ENCODE assay signal across 8 mouse cellular contexts in genomic region chr7:43580526-43580925, GRCm38 (mm10). TPM values are rescaled to one million over a fixed set of nuclear protein-coding genes. Genes with fewer than 3 reads are reported as not detected.
DNase-seq lines count a peak whose midpoint lies in the region; ATAC-seq and TF ChIP-seq lines count a peak whose summit lies in the region.

No protein-coding gene starts in this region.

- peak overlapping the region; percentile 74 for H3K9ac ChIP-seq in kidney, postnatal 0 days (ENCODE audit: low read depth, low read length)
- H3K9ac ChIP-seq in heart, embryonic 16.5 days (ENCODE audit: low read length), result peak overlapping the region; percentile 68
- peak overlapping the region; percentile 71; the same call in 1 of the 2 replicates for H3K9ac ChIP-seq in liver, embryonic 13.5 days

- no peak for DNase-seq in kidney, postnatal 0 days (ENCODE audit: low spot score)
- no peak for DNase-seq in kidney, postnatal 14 days
- no peak for DNase-seq in liver, embryonic 13.5 days
- no peak for DNase-seq in spleen, adult 12 weeks (ENCODE audit: low spot score)
- no peak for DNase-seq in thymus, postnatal 10 days (ENCODE audit: low spot score in 2 of 2)

- peak overlapping the region; percentile 56 for H3K4me3 ChIP-seq in kidney, postnatal 0 days (replicated peaks; ENCODE audit: low read depth, low read length)
- H3K4me3 ChIP-seq in brown adipose tissue, adult 24 weeks (ENCODE audit: insufficient read depth, low read depth, low read length), result peak overlapping the region; percentile 80; the same call in 1 of the 2 replicates
- H3K4me3 ChIP-seq in heart, embryonic 16.5 days (ENCODE audit: low read length), result peak overlapping the region; percentile 61
- peak overlapping the region; percentile 75 for H3K4me3 ChIP-seq in liver, embryonic 13.5 days (replicated peaks)

- H3K4me1 ChIP-seq in kidney, postnatal 0 days (replicated peaks; ENCODE audit: insufficient read depth, low read length), result 0 out of 2 replicates have a peak, but pooled peaks cover 6% of the 10 kb centered on the region
- H3K4me1 ChIP-seq in brown adipose tissue, adult 24 weeks (ENCODE audit: control insufficient read depth, insufficient read depth, insufficient read length, low read length), result peaks cover 4% of the 10 kb centered on the region
- H3K4me1 ChIP-seq in heart, embryonic 16.5 days (ENCODE audit: control insufficient read depth, insufficient read depth, low read length), result peaks cover 7% of the 10 kb centered on the region
- H3K4me1 ChIP-seq in liver, embryonic 13.5 days (replicated peaks), result peaks cover 16% of the 10 kb centered on the region

- no peak for ATAC-seq in kidney, postnatal 0 days (replicated peaks; ENCODE audit: low FRiP score, low read depth)
- no peak for ATAC-seq in heart, embryonic 16.5 days (replicated peaks; ENCODE audit: extremely low read depth, insufficient read depth, low FRiP score)
- no peak for ATAC-seq in liver, embryonic 13.5 days (ENCODE audit: low read depth)
- ATAC-seq in granulocyte monocyte progenitor cell, adult 5-6 weeks (replicated peaks; ENCODE audit: poor library complexity, severe bottlenecking), result no peak

- no peaks in the 10 kb centered on the region for H3K9me3 ChIP-seq in kidney, postnatal 0 days (replicated peaks; ENCODE audit: low read length)
- no peaks in the 10 kb centered on the region for H3K9me3 ChIP-seq in heart, embryonic 16.5 days (replicated peaks; ENCODE audit: control insufficient read depth, low read length)
- H3K9me3 ChIP-seq in liver, embryonic 13.5 days (replicated peaks), result no peaks in the 10 kb centered on the region

- peaks cover 16% of the 10 kb centered on the region for H3K36me3 ChIP-seq in kidney, postnatal 0 days (ENCODE audit: insufficient read depth, low read length)
- peaks cover 16% of the 10 kb centered on the region for H3K36me3 ChIP-seq in heart, embryonic 16.5 days (ENCODE audit: control insufficient read depth, insufficient read depth)
- peaks cover 15% of the 10 kb centered on the region for H3K36me3 ChIP-seq in liver, embryonic 13.5 days

- peak overlapping the region; percentile 65 for H3K4me2 ChIP-seq in kidney, postnatal 0 days (ENCODE audit: low read length)
- H3K4me2 ChIP-seq in heart, embryonic 16.5 days (ENCODE audit: low read depth, low read length), result peak overlapping the region; percentile 89
- peak overlapping the region; percentile 83 for H3K4me2 ChIP-seq in liver, embryonic 13.5 days

- peak overlapping the region; percentile 85; the same call in 1 of the 2 replicates for H3K27ac ChIP-seq in kidney, postnatal 0 days
- H3K27ac ChIP-seq in brown adipose tissue, adult 24 weeks (replicated peaks; ENCODE audit: low read depth, low read length), result no peak overlapping the region
- peak overlapping the region; percentile 87; the same call in 1 of the 2 replicates for H3K27ac ChIP-seq in heart, embryonic 16.5 days (ENCODE audit: low read length)
- no peak overlapping the region for H3K27ac ChIP-seq in liver, embryonic 13.5 days

- TF ChIP-seq CTCF in kidney, postnatal 0 days (IDR thresholded peaks at IDR 0.05; ENCODE audit: low read depth), result no peak

- no peaks in the 10 kb centered on the region for H3K27me3 ChIP-seq in kidney, postnatal 0 days (ENCODE audit: insufficient read depth, low read length)
- H3K27me3 ChIP-seq in heart, embryonic 16.5 days (ENCODE audit: control insufficient read depth, insufficient read depth, low read length), result no peaks in the 10 kb centered on the region
- H3K27me3 ChIP-seq in liver, embryonic 13.5 days, result no peaks in the 10 kb centered on the region

- 47% methylated on average over 5 of the region's 5 CpGs for WGBS in kidney, postnatal 0 days
- 64% methylated on average over 5 of the region's 5 CpGs for WGBS in heart, embryonic 16.5 days
- WGBS in liver, embryonic 13.5 days (ENCODE audit: insufficient replicate concordance), result 70% methylated on average over 5 of the region's 5 CpGs

RNA-seq across cellular contexts. Expression of gene Zfp719, which starts 1.1 kb away (rescaled TPM):
- polyA plus RNA-seq in kidney, postnatal 0 days (2015; fragmentation: Nextera tagmentation; extraction: Ambion mirVana), result 7.8 and 9.3 TPM in 2 replicates
- polyA plus RNA-seq in brown adipose tissue, adult 24 weeks (2012; ENCODE audit: insufficient read depth, insufficient read length, missing spikeins), result 2.9 and 4.4 TPM in 2 replicates
- 7.4 TPM in 2 replicates for polyA plus RNA-seq in heart, embryonic 16.5 days (2015; fragmentation: Nextera tagmentation; extraction: Ambion mirVana)
- 2.0 and 2.7 TPM in 2 replicates for polyA plus RNA-seq in liver, embryonic 13.5 days (2015; fragmentation: Nextera tagmentation; extraction: Ambion mirVana)
- 9.9 and 19.2 TPM in 2 replicates for total RNA-seq in granulocyte monocyte progenitor cell, adult 5-6 weeks (2014; fragmentation: Nextera tagmentation)
- total RNA-seq in granulocyte monocyte progenitor cell, adult 5-6 weeks (2017), result 7.8 and 10.8 TPM in 2 replicates

RNA-seq across cellular contexts. Expression of gene Zfp658, which starts 18.5 kb away (rescaled TPM):
- 1.8 and 2.1 TPM in 2 replicates for polyA plus RNA-seq in kidney, postnatal 0 days (2015; fragmentation: Nextera tagmentation; extraction: Ambion mirVana)
- 0.79 and 0.88 TPM in 2 replicates for polyA plus RNA-seq in brown adipose tissue, adult 24 weeks (2012; ENCODE audit: insufficient read depth, insufficient read length, missing spikeins)
- polyA plus RNA-seq in heart, embryonic 16.5 days (2015; fragmentation: Nextera tagmentation; extraction: Ambion mirVana), result 1.3 and 2.0 TPM in 2 replicates
- polyA plus RNA-seq in liver, embryonic 13.5 days (2015; fragmentation: Nextera tagmentation; extraction: Ambion mirVana), result 0.20 and 0.27 TPM in 2 replicates
- 1.7 and 1.9 TPM in 2 replicates for total RNA-seq in granulocyte monocyte progenitor cell, adult 5-6 weeks (2014; fragmentation: Nextera tagmentation)
- 0.98 and 1.5 TPM in 2 replicates for total RNA-seq in granulocyte monocyte progenitor cell, adult 5-6 weeks (2017)

RNA-seq across cellular contexts. Expression of gene Zfp819, which starts 26.4 kb away (rescaled TPM):
- 0.08 TPM in 1 of 2 replicates, not detected in the other for polyA plus RNA-seq in kidney, postnatal 0 days (2015; fragmentation: Nextera tagmentation; extraction: Ambion mirVana)
- polyA plus RNA-seq in brown adipose tissue, adult 24 weeks (2012; ENCODE audit: insufficient read depth, insufficient read length, missing spikeins), result not detected in 2 replicates
- not detected in 2 replicates for polyA plus RNA-seq in heart, embryonic 16.5 days (2015; fragmentation: Nextera tagmentation; extraction: Ambion mirVana)
- polyA plus RNA-seq in liver, embryonic 13.5 days (2015; fragmentation: Nextera tagmentation; extraction: Ambion mirVana), result 0.08 TPM in 1 of 2 replicates, not detected in the other
- 1.4 TPM in 1 of 2 replicates, not detected in the other for total RNA-seq in granulocyte monocyte progenitor cell, adult 5-6 weeks (2014; fragmentation: Nextera tagmentation)
- total RNA-seq in granulocyte monocyte progenitor cell, adult 5-6 weeks (2017), result 0.17 and 0.98 TPM in 2 replicates

RNA-seq across cellular contexts. Expression of gene Cd33, which starts 36.3 kb away (rescaled TPM):
- polyA plus RNA-seq in kidney, postnatal 0 days (2015; fragmentation: Nextera tagmentation; extraction: Ambion mirVana), result 0.75 and 1.2 TPM in 2 replicates
- 1.4 and 5.5 TPM in 2 replicates for polyA plus RNA-seq in brown adipose tissue, adult 24 weeks (2012; ENCODE audit: insufficient read depth, insufficient read length, missing spikeins)
- 0.51 and 0.85 TPM in 2 replicates for polyA plus RNA-seq in heart, embryonic 16.5 days (2015; fragmentation: Nextera tagmentation; extraction: Ambion mirVana)
- polyA plus RNA-seq in liver, embryonic 13.5 days (2015; fragmentation: Nextera tagmentation; extraction: Ambion mirVana), result 1.3 TPM in 2 replicates
- 4.0 and 5.7 TPM in 2 replicates for total RNA-seq in granulocyte monocyte progenitor cell, adult 5-6 weeks (2014; fragmentation: Nextera tagmentation)
- total RNA-seq in granulocyte monocyte progenitor cell, adult 5-6 weeks (2017), result 2.9 and 4.1 TPM in 2 replicates

RNA-seq across cellular contexts. Expression of gene Ceacam18, which starts 54.0 kb away (rescaled TPM):
- not detected in 2 replicates for polyA plus RNA-seq in kidney, postnatal 0 days (2015; fragmentation: Nextera tagmentation; extraction: Ambion mirVana)
- not detected in 2 replicates for polyA plus RNA-seq in brown adipose tissue, adult 24 weeks (2012; ENCODE audit: insufficient read depth, insufficient read length, missing spikeins)
- polyA plus RNA-seq in heart, embryonic 16.5 days (2015; fragmentation: Nextera tagmentation; extraction: Ambion mirVana), result 0.09 TPM in 1 of 2 replicates, not detected in the other
- not detected in 2 replicates for polyA plus RNA-seq in liver, embryonic 13.5 days (2015; fragmentation: Nextera tagmentation; extraction: Ambion mirVana)
- 0.28 TPM in 1 of 2 replicates, not detected in the other for total RNA-seq in granulocyte monocyte progenitor cell, adult 5-6 weeks (2014; fragmentation: Nextera tagmentation)
- not detected in 2 replicates for total RNA-seq in granulocyte monocyte progenitor cell, adult 5-6 weeks (2017)

Comparison
In these comparisons a context has a peak if more than half of its experiments do, and no peak if none do; other contexts are left out.
1. H3K27ac ChIP-seq: peak in kidney, postnatal 0 days (single experiment) and heart, embryonic 16.5 days (single experiment); none in brown adipose tissue, adult 24 weeks (single experiment) and liver, embryonic 13.5 days (single experiment).
2. Peak in every context shown above with its lines, with median percentiles within 50 percentile points of each other: H3K4me2 ChIP-seq, H3K4me3 ChIP-seq and H3K9ac ChIP-seq.